Mouse (Mus musculus) testis, postnatal 14 days (tissue): ENCODE results near the gene H2-T22.
"Not testable (repeated sequence)": the region's sequence is repeated elsewhere in the genome, so short reads cannot be mapped to it uniquely, and the experiment has no call there.

Experiments
- DNase-seq: peaks from one replicate; pipeline ENCODE4 v3.0.0; 2021; ENCODE audit warnings: low spot score

The H2-T22 gene

DNA sequence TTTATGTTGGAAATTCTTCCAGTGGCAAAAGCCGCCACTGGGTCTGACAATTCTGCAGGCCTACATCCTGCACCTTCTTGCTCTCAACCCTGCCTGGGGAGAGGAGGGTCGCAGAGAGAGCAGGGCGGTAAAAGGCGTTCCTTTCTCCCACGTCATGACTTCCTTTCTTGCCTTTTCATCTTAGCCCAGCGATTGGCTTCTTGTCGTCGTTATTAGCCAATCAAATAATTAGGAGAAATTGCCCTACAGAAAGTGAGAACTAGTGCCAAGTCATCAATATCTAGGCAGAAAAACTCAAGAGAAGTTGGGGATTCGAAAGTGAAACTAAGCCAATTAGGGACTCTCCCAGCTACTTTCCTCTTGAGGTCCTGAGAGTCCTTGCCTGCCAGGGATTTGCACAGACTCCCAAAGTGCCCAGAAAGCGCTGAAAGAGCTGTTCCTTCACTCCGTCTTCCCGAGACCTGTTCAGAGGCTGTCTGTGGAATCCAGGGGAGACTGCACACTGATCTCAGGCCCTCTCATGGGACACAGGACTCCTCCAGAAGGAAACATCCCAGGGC, at the start of gene H2-T22, which contains the start of gene Gm6034:
H2-T22 (minus strand) TSS at position 138 of the 560 bp plus-strand sequence.
Gm6034 (plus strand) TSS at position 352 of the 560 bp plus-strand sequence.
- DNase-seq, result peak; percentile 69

DNA sequence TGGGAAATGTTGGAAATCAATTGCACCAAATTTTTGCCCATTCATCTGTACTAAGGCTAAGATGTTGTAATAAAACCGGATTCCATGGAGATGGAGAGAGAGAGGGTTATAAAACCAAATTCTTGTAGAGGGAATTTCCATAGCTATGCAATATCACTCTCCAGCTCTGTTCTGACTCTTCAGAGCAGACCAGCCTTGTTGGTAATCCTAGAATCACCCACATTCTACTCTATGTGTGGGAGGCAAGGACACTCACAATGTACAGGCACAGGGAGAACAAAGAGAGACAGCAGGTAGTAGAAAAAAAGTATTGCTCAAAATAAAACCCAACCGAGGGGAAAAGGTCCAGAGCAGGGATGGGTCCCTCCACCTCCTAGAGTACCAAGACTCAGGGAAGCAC, 49.4 kb upstream of the H2-T22 start:
- not testable (repeated sequence) for DNase-seq

DNA sequence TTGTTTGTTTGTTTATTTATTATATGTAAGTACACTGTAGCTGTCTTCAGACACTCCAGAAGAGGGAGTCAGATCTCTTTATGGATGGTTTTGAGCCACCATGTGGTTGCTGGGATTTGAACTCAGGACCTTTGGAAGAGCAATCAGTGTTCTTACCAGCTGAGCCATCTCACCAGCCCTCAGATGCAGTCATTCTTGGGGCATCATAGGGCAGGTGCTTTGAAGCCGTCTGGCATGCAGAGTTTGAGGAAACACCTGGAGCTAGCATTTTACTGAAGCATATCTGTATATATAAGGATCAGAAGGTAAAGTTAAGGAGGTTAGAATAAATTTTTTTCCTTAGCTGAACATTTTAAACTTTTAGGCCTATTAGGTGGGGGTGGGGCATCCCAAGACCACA, 43.4 kb upstream of the H2-T22 start:
- not testable (repeated sequence) for DNase-seq

DNA sequence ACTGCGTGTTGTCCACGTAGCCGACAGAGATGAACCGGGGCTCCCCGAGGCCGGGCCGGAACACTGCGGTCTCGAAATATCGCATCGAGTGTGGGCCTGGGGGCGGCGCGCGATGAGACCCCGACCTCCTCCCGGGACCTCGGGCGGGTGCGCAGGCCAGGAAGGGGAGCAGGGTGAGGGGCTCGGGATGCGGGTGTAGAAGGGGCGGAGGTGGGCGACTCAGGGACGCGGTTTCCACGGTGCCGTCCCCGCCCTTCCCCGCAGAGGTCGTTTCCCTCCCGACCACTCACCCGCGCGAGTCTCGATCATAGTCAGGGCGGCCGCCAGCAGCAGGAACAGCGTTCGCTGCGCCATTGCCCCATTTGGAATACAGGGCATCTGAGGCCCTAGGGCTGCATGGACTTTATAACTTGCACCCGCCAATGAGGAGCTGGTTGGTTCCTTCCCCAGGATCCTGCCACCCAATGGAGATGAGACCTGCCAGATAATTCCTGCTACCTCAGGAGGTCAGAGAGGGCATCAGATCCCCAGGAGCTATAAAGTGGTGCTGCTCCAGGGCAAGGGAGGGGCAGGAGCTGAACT, 41.4 kb upstream of the H2-T22 start:
- no peak for DNase-seq

- no peak for DNase-seq
Measured at GRCm38 (mm10) chr17:36083266-36083869, 40.8 kb upstream of the H2-T22 start.

- DNase-seq, result not testable (repeated sequence)
Measured at GRCm38 (mm10) chr17:36082519-36083232, 40.1 kb upstream of the H2-T22 start.

DNA sequence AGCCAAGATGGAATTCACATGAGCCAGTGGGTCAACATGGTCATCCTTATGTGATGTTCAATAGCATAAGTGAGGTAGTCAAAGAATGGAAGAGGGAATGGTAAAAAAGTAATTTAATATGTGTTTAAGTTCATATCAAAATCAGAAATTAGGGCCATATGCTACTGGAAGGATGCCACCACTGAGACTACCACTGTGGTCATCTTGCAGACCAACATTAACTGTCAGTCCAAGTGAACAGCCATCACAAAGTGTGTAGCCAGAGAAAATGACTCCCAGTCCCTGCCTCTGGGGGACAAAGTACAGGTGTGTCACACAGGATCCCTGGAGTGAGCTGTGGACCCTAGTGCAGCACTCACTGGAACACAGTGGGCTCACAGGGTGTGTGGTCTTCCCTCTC, 39.4 kb upstream of the H2-T22 start:
- DNase-seq, result not testable (repeated sequence)

DNA sequence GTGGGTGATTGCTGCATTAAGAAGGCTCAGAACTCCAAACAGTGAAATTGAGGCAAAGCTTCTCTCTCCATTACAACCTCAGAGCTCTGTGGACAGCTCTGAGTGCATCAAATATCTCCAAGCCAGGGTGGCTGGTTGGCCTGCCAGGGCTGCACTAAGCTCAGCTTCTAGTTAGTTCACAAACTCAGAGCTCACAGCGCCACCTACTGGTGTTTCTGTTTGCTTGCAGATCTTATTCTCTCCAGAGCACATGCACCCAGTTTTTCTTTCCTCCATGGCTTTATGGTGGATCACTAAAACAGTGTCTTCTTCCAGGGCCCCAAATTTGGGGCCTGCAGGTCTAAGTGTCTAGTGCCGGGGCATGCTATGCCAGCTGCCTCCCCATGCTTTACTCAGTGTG, 18.3 kb upstream of the H2-T22 start:
- peak; percentile 75 for DNase-seq

- DNase-seq, result not testable (repeated sequence)
Measured at GRCm38 (mm10) chr17:36058362-36058761, 15.8 kb upstream of the H2-T22 start, which contains the start of gene Gm11127. Gene Gm11127 (minus strand): TSS chr17:36058371.

GRCm38 (mm10) chr17:36057927-36058326, 15.4 kb upstream of the H2-T22 start:
- not testable (repeated sequence) for DNase-seq

DNA sequence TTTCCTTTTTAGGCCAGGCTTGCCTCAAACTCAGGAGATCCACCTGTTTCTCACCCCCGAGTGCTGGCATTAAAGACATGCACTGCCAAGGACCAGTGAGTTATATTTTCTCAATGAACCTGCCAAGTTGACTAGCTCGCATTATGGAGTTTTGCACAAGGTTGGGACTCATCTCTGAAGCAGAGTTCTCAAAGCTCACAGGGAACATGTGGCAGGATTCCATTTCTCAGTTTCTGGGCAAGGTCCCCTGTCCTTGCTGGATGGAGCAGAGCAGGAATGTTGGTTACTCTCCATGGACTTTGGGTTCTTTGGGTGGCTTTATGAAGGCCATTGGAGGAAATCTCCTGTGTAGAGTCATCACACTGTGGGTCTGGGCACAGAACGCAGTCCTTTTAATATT, 739 bp upstream of the H2-T22 start:
- DNase-seq, result no peak

GRCm38 (mm10) chr17:36042055-36042454, 492 bp downstream of the H2-T22 start:
- DNase-seq, result not testable (repeated sequence)

- DNase-seq, result not testable (repeated sequence)
Measured at GRCm38 (mm10) chr17:36040604-36041003, 1.9 kb downstream of the H2-T22 start.

GRCm38 (mm10) chr17:36036126-36036525, 6.4 kb downstream of the H2-T22 start:
- not testable (repeated sequence) for DNase-seq

DNA sequence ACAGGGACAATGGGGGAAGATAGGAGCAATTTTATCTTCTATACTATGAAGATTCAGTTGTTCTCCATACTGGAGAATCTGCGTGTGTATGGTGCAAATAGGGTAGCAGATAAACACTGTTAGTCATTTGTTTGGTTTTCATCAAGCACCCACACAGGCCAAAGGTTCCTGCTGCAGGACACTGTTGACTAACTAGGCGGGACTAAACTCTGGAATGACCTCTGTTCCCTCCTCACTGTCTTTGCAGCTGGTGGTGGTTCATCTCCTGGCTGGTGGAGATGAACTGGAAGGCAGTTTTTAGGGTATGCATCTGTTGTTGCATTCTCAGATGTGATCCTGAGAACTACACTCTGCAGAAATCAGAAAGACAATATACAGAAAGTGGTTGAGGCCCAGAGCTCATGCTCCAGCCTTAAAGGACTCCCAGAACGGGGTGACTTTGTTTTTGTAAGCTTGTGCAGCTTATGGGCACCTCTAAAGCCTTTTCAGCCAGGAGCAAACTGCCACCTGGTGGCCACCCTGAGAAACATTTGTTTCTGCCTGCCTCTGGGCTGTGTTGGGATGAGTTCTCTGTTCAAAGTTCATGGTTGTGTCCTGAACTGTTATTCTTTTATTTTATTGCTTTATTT, 7.4 kb downstream of the H2-T22 start:
- DNase-seq, result not testable (repeated sequence)

- not testable (repeated sequence) for DNase-seq
Measured at GRCm38 (mm10) chr17:36034524-36034923, 8.0 kb downstream of the H2-T22 start.

GRCm38 (mm10) chr17:36032351-36032875, 10.1 kb downstream of the H2-T22 start, which contains the start of gene H2-T23:
Gene H2-T23 (minus strand): TSS chr17:36032855.
- DNase-seq, result peak; percentile 30

DNA sequence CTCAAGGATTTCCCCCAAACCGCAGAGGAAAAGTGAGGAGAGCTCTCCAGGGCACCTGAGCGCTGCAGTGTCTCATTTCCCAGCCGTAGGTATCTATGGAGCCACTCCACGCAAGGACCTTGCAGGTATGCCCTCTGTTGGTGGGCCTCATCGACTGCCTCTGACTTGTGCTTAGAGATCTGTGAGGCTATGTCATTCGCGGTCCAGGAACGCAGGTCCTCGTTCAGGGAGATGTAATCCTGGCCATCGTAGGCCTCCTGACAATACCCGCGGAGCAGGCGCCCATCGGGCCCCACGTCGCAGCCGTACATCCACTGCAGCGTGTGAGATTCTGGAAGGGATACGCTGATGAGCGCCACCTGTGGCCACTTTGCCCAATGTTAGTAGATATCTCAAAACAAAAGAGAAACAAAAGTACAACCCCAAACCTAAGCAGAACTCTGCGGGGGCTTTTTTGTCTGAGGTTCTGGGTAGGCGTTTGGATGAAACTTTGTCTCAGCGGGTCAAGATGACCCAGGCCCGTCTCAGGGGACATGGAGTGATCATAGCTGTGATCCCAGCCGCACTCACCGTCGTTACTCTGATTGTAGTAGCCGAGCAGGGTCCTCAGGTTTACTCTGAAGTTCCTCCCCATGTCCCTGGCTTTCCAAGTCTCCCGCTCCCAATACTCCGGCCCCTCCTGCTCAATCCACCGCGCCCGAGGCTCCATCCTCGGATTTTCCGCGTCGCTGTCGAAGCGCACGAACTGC, 10.8 kb downstream of the H2-T22 start:
- not testable (repeated sequence) for DNase-seq

DNA sequence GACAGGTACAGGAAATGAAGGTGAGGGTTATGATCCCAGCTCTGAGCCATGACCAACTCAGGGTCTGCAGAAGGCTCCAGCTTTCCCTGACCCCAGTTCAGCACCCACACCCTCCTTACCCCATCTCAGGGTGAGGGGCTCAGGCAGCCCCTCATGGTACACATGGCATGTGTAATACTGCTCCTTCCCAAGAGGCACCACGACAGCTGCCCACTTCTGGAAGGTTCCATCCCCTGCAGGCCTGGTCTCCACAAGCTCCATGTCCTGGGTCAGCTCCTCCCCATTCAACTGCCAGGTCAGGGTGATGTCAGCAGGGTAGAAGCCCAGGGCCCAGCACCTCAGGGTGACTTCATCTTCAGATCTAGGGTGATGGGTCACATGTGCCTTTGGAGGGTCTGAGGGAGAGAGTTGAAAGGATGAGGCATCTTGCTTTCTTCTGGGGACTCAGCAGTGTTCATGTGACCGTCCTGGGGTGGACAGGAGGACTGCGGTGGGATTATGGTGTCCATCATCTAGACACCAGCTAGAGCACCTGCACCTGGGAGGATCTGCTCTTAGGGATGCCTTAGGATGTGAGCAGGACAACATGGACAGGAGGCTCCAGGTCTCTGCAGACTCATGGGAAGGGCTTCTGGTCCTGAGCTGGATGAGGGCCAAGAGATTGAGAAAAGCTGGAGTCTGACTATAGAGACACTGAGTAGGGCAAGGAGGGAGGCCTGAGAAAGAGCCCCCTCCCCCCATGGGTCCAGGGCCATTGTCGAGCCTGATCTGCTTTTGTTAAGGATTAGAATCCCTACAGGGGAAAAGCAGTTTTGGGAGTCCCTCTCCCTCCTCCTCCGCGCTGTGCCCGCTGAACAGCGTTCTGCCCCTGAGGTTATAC, 11.6 kb downstream of the H2-T22 start:
- not testable (repeated sequence) for DNase-seq
